Mouse (Mus musculus) thymus, adult 2 months (tissue): ENCODE results near the gene Smarca2.

Experiments used
- CTCF ChIP-seq: fragments of 200-500 bp; IDR thresholded peaks from 2 replicates; pipeline ENCODE4 v1.5.1; 2012; ENCODE audit warnings: mild to moderate bottlenecking, control low read depth, low read length, moderate library complexity, borderline replicate concordance; ENCODE audit not compliant: control insufficient read depth, poor library complexity, insufficient read depth; ENCODE audit errors: extremely low read depth
- POLR2A ChIP-seq: fragments of 200-500 bp; IDR thresholded peaks from 2 replicates; pipeline ENCODE4 v1.6.1; 2012; ENCODE audit warnings: mild to moderate bottlenecking, low read length, control low read depth, moderate library complexity; ENCODE audit not compliant: control insufficient read depth, poor library complexity, insufficient read depth; ENCODE audit errors: extremely low read depth

GRCm38 (mm10) chr19:26767941-26768340 is 163.1 kb downstream of the Smarca2 start:
- TF ChIP-seq POLR2A: no peak
- no peak for TF ChIP-seq CTCF
